Mouse (Mus musculus) megakaryocyte progenitor cell, adult 5-6 weeks (primary cell): ENCODE results near the gene Magi3. TPM values are rescaled to one million over a fixed set of nuclear protein-coding genes. Genes with fewer than 3 reads are reported as not detected.

Experiments
- ATAC-seq: replicated peaks from 2 replicates; pipeline ENCODE4 v1.8.0; 2016; ENCODE audit warnings: mild to moderate bottlenecking, moderate TSS enrichment, inconsistent platforms; ENCODE audit not compliant: poor library complexity
- total RNA-seq, 2 experiments: library from RNA; stranded (forward) in 1 of 2; stranded (reverse) in 1 of 2; fragments of 157-497, 149-512 nt in 1 of 2; fragments of 200-1000 nt in 1 of 2; gene quantifications; 2 replicates each; pipeline versions ENCODE4 v1.2.3 to v1.2.4; 2015 to 2017

Gene Magi3
- 4.4 and 4.7 TPM in 2 replicates for total RNA-seq (2015)
- total RNA-seq (2017), result 9.8 and 10.3 TPM in 2 replicates

DNA sequence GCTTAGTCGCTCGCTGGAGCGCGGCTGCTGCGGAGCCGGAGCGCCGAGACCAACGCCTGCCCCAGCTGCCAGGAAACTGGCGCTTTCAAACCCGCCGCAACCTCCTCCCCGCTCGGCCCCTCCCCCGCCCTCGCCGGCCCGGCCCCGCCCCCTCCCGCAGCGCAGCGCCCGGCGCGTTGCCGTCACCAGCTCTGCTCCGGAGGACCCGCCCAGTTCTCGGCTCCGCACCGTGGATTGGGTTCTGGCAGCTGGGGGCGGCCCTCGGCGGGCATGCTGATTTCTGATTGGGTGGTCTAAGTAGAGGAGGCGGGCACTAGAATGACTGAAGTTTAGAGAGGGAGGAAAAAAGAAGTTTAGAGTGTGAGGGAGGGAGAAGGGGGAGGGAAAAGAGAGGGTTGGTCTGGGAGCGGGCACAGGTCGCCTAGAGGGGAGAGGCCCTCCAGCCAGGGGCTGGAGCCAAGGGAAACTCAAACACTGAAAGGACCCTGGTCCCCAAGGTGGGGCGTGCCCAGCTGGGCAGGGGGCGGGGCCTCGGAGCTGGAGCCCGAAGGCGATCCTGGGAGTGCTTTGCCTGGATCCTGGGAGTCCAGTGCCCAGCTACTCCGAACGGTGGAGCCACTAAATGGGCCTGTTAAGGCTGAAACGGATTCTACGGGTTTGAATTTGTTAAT, at the start of gene Magi3:
Gene Magi3 (minus strand): TSS at position 80 of the 671 bp plus-strand sequence.
- peak; percentile 93 for ATAC-seq

DNA sequence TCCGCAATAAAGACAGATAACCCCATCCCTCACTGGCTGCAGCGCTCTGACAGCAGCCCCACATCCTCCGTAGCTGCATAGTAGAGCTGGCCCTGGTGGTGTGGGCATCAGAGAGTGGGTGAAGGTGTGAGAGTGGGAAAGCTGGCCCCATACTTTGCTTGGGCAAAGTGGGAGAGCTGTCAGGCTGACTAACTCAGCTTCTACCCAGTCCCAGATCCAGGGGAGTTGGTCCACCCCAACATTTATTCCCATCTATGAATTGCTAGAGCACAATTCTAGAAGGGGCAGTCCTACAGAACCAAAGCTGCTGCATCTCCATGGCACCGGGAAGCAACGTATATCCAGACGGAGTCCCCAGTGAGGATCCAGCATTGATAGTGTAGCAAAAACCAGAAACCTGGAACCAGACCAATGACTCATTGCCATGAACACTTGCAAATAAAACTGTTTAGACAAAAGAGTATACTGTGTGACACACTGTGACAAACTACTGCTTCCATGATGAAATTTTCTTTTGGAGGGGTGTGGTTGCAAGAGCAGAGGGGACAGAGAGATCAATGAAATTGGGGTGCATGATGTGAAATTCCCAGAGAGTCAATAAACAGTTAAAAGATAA, 44.5 kb upstream of the Magi3 start:
- no peak for ATAC-seq

DNA sequence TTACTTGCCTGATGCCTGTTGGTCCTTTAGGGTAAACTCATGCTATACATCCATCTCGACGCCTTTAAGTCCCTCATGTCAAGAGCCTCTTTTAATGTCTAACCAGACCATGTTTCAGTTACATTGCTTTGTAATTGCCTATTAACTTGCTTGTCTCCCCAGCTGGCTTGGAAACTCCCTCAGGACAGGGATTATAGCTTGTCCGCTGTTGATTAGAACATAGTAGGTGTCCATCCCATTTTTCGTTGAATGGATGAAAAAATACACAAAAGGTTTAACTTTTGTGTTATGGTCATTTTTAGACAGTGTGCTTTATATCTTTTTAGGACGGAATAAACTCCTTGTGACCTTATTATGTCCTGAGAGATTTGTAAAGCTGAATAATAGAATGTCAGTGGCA, 40.0 kb upstream of the Magi3 start:
- ATAC-seq, result no peak

GRCm38 (mm10) chr3:104259168-104259567, 39.0 kb upstream of the Magi3 start:
- ATAC-seq, result no peak

DNA sequence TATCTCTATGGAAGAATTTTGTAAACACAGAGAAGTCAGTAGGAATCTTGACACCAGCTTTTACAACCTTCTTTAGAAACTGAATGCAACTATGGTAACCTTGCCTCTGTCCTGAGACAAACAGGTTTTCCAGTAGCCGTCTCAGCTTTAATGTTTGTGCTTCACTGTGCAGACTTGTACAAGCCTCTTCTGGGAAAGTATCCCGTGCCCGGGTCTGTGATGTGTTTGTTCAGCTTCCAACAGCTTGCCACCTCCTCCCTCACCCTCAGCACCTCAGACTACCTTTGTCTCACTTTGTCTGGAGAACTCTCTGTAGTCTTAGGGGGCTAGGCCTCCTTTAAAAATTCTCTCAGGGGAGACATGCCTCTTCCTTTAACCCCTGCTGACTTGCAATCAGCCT, 36.9 kb upstream of the Magi3 start:
- no peak for ATAC-seq

DNA sequence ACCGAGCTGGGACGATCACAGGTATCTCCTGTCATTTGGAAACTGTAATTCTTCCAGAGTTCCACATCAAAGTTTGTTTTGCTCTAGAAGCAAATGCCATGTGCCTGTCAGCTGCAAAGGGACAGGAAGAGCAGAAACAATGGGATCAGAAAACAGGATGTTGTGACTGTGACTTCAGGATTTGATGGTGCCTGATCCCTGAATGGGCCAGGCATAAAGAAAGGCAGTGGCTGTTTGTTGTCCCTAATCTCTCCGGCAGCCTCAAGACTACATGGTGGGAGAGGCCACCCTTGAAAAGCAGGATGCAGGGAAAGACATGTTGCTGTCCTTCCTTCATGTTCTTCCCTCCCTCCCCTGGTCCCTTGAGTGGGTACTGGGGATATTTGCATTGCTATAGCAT, 33.6 kb upstream of the Magi3 start:
- no peak for ATAC-seq

DNA sequence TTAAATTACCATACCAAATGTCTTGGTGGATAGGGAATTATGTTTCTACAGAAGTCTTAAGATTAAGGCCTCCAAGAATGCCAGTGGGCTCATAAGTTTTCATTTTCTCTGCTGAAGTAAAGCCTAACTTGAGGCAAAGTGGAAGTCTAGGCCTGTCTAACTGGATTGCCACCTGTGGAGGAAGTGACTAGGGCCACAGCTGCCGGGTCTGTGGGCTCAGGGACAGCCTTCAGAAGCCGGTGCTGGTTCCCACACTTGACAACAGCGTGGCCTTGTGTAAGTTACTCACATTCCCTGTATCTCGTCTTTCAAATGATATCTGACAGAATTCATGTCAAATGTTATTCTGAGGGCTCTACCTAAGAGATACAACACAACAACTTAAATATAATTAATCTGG, 27.7 kb upstream of the Magi3 start:
- ATAC-seq, result peak; percentile 74

- peak; percentile 64 for ATAC-seq
Measured at GRCm38 (mm10) chr3:104247057-104247456, 26.9 kb upstream of the Magi3 start.

DNA sequence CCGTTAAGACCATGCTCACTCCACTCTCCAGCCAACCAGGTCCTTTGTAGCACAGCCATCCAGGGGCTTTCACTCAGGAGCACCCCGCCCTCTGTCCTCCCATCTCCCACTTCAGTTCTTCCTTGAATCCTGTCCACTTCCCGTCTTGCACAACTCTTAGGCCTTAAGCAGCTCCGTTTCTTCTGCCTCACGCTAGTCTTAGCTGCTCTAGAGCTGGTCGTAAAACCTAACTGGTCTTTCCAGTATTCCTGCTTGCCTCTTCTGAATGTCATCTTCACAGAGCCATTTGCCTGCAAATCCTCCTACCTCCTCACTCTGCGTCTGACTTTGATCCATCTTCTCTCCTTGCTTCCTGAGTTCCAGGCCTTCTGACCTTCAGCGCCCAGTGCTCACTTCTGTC, 24.2 kb upstream of the Magi3 start:
- no peak for ATAC-seq

GRCm38 (mm10) chr3:104243972-104244371, 23.8 kb upstream of the Magi3 start:
- no peak for ATAC-seq

DNA sequence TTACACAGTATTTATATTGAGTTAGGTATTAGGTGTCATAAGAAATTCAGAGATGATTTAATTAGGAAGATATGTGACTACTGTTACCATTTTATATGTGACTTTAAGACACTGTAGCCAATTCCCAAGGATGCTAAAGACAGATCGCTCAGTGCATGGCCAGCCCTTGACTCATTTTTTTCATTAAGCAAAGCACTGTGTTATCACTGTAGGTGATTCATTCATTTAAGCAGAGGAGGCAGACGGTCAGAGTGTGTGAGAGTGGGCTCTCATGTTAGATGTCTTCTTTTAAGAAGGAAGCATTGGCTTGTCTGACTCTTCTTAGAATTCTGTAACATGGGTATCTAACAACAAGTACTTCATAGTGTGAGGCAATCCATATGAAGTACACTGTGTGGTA, 19.6 kb upstream of the Magi3 start:
- no peak for ATAC-seq

GRCm38 (mm10) chr3:104239376-104239775, 19.2 kb upstream of the Magi3 start:
- no peak for ATAC-seq

DNA sequence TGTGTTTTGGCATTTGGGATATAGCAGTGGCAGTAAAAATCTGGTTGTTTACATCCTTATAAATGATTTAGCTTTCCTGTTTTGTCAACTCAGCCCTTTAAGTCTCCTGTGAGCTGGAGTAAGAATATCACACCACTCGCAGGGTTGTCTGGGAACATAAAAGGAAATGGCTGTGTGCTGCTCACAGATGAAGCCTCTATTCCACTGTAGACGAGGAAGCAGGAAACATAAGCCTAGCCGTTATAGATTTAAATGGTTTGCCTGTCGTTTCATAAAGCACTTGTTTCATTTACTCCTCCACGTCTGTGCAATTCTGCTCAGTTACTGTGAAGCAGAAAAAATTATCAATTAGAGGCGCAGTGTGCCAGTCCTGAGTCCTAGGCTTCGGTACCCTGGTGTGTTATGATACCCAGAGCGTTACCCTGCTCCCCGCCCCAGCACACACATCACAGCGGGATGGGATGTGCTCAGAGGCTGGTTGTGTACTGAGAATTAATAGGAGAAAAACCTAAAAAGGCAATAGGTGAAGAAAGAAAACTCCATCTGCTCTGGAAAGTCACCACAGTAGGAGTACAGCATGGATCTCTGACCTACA, 17.8 kb upstream of the Magi3 start:
- no peak for ATAC-seq

GRCm38 (mm10) chr3:104236029-104236428, 15.9 kb upstream of the Magi3 start:
- ATAC-seq, result peak; percentile 66

DNA sequence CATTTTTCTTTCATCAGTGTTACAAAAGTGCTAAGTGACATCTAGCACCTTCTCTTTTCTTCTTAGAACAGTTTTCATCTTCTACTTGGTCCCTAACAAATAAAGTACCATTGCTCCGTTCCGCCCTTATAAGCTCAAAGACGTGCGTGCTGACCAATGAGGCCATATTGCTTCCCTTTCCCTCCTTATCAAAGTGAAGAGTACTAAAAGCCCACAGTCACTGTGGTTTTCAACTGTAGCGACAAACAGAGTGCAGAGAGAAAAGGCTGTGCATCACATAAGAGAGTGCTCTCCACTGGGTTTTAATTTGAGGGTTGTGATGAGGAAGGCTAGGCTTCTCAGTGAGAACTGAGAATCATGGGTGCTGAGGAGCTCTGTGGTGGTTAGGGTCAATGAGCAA, 14.9 kb upstream of the Magi3 start:
- peak; percentile 58; the same call in 1 of the 2 replicates for ATAC-seq

DNA sequence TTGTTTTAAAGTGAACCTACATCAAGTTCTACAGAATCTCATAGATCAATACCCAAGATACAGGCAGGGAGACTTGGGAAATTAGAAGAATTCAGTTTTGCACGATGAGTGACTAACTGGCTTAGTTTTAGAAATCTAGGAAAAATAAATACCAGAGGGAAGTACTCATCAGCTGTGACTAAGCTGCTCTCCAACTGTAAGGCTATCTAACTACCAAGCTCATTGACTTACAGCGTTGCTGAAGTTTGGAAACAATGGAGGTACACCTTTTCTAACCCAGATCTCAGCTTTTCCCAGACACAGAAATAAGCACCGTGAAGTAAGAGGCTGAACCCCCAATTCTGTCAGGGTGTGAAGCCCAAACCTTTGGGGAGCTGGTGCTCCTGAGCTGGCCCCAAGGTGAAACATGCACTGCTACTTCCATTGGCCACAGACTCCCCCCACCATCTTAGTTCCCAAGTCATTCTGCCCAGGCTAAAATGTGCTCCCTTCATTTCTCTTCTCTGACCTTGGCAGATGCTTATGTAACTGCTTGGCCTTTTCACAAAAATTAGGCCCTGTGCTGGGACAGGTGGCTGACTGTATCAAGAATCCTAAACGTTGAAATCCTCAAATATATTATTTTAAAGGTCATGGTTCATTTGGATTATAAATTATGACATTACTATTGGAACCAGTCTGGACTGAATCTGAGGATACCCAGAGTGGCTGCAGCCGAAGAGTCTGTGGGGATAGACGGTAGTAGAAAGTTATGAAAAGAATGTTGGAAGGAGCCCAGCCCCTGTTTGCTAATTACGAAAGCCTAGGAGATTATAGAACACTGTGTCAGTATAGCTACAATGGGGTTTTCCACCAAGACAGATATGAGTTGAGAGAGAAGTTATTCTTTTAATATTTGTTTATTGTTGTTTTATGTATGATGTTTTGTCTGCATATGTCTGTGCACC, 13.5 kb upstream of the Magi3 start:
- ATAC-seq, result no peak

GRCm38 (mm10) chr3:104227438-104228111, 7.4 kb upstream of the Magi3 start:
- ATAC-seq, result 0 out of 2 replicates have a peak, but pooled peaks have one; percentile 34

DNA sequence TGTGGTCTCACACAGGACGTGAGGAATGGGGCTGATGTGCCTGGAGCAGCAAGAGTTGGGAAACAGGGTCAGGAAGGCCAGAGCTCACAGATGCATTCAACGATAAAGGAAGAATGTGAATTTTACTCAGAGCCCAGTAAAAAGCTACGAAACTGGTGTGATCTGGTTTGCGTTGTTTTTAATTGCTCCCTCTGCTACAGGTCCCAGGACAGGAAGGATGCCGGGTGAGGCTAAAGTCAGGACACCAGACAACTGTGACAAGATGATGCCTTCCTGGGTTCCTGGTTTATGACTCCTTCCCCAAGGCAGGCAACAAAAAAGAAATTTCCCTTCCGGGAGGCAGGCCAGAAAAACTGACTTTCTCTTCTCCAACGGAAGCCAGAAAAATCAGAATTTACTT, 6.6 kb upstream of the Magi3 start:
- ATAC-seq, result no peak

DNA sequence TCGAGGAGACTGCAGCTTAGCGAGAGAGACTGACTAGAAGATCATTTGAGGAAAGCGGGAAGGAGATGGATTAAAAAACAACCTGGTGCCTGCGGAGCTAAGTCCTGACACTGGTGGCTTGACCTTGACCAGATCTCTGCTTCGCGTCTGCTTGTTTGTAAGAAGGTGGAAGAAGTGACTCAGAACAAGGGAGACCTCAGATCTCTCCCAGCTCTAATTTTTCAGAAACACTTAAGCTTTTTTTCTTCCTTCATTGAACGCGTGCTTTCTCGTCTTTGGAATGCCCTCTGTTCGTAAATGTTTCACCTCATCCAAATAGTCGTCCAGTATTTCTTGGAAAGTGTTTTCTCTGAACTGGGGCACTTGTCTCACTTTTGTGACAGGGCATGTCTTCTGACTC, 982 bp upstream of the Magi3 start:
- no peak for ATAC-seq

DNA sequence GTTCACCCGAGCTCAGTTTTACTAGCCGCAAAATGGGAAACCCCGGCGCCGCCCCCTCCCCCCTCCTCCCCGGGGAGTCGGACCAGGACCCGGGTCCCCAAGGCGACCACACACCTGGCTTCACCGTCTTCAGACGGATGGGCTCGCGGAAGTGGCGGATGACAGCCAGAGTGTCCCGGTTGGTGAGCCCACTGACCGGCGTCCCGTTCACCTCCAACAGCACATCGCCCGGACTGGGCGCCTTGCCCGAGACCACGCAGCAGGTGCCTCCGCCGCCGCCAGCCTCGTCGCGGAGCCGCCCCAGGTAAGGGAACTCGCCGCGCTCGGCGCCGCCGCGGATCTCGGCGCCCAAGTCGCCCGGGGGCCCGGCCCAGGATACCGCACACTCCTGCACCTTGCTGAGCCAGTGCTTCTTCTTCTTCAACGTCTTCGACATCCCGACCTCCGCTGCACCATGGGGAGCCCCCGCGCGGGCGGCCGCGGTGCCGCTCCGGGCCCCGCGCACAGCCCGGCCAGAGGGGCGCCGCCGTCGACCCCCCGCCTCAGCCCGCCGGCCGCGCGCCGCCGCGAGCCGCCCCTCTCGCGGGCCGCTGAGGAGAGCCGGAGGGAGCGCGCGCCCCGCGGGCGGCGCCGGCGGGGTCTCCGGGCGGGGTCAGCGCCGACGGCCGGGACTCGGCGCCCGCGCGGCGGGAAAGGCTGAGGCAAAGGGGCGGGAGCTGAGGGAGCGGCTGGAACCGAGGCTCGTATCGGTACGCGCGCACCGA, 461 bp downstream of the Magi3 start:
- ATAC-seq, result no peak
